Mouse (Mus musculus) cerebellum, adult 2 months (tissue): ENCODE data around the gene Tctex1d4. TPM values are rescaled to one million over a fixed set of nuclear protein-coding genes. Genes with fewer than 3 reads are reported as not detected.
A peak's percentile ranks its signal among the peaks of the same experiment; 100 is the strongest.

Source experiments
- DNase-seq, 2 experiments: peaks; one replicate each; pipeline ENCODE4 v3.0.0; 2021
- H3K27ac ChIP-seq: fragments of 200-500 bp; 2 replicates; pipeline ENCODE4 v1.5.1; 2012; ENCODE audit warnings: low read length, control low read depth, inconsistent platforms; ENCODE audit not compliant: insufficient read depth
- H3K27me3 ChIP-seq: fragments of 200-500 bp; 2 replicates; pipeline ENCODE4 v1.6.1; 2012; ENCODE audit warnings: inconsistent platforms, mild to moderate bottlenecking, low read length, moderate library complexity; ENCODE audit not compliant: control insufficient read depth, insufficient read depth
- H3K4me1 ChIP-seq: fragments of 200-500 bp; 2 replicates; pipeline ENCODE4 v1.6.1; 2011; ENCODE audit warnings: low read length; ENCODE audit not compliant: control insufficient read depth, insufficient read depth
- H3K4me3 ChIP-seq: fragments of 200-500 bp; replicated peaks from 2 replicates; pipeline ENCODE3; 2011; ENCODE audit warnings: mild to moderate bottlenecking, low read depth, low read length, control low read depth; ENCODE audit not compliant: insufficient read depth
- CTCF ChIP-seq: fragments of 200-500 bp; IDR thresholded peaks from 2 replicates; pipeline ENCODE4 v1.5.1; 2011; ENCODE audit warnings: low read depth, mild to moderate bottlenecking, control low read depth, low read length, moderate library complexity, borderline replicate concordance; ENCODE audit not compliant: insufficient read depth
- POLR2A ChIP-seq: fragments of 200-500 bp; IDR thresholded peaks from 2 replicates; pipeline ENCODE4 v1.6.1; 2011; ENCODE audit warnings: low read length, control low read depth, borderline replicate concordance; ENCODE audit not compliant: insufficient read depth
- WGBS: fragments of 180-500 bp; shearing (Covaris S2); methylation state at CpG from one replicate; pipeline ENCODE4 v1.1.7; 2018; 5-methylcytosine and 5-hydroxymethylcytosine counted together
- polyA plus RNA-seq: library from polyadenylated mRNA; depleted of rRNA; stranded (reverse); fragments of >200 nt; gene quantifications from 2 replicates; pipeline ENCODE4 v1.2.3, GENCODE M21; 2012

Tctex1d4 gene
- polyA plus RNA-seq, 1 experiment, result 0.92 TPM

DNA sequence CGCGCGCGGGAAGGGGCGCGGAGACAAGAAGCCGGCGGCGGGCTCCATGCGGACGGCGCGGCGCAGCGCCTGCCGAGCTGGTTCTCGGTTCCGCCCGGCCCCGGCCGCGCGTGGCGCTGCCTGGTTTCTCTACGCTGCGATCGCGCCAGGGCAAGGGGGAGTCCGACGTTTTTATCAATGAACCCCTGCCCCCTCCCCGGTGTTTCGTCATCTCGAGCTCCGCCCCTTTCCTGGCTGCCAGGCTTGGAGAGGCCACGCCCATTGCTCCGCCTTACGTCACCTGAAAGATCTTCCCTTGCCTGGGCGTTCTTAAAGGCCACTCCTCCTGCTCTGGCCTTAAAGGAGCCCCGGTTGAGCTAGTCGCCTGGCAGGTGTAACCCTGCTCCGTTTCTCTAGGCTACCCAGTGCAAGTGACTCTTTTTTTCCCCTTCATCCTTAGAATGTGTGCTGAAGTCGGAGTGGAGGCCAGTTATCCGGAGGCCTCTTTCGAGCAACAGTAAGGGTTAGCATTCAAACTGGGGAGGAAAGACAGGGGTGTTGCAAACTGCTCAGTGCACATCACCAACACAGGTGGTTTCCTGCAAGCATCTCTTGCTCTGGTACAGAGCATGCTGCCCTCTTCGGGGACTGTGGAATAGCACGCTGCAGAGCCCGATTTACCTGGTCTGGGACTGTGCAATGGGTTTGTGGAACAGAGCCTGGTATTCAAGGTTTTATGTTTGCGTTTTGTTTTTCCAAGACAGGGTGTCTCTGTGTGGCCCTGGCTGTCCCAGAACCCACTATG lies 7.4 kb downstream of the Tctex1d4 start, which contains the start of gene Plk3:
Gene Plk3 (minus strand): TSS at position 147 of the 784 bp plus-strand sequence.
- Histone ChIP-seq H3K27me3 (no peaks in the 10 kb centered on the region), H3K27ac (peak within 1 kb of the TSS; percentile 17), H3K4me1 (no peaks in the 10 kb centered on the region; the same call in 1 of the 2 replicates), H3K4me3 (peak within 1 kb of the TSS; percentile 67)
- DNase-seq, result peak; percentile 97 to 99
- 2% methylated on average over 31 of the region's 48 CpGs for WGBS
- no peak for TF ChIP-seq CTCF
- peak; percentile 66; the same call in 1 of the 2 replicates for TF ChIP-seq POLR2A

DNA sequence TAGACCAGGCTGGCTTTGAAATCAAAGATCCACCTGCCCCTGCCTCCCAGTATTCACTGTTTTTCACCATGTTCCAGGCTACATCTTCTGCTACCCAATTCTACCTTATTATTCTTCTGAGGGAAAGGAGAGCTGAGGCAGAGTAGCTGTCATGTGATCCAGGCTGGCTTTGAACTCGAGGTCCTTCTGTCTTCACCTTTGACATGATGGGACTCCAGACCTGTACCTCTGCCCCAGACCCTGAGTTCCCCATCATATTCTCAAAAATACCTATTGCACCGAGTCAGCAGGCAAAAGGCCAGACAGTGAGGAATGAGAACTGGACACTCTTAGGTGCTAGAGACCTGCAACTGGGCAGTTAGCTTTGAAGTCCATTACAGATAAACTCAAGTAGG lies 8.0 kb downstream of the Tctex1d4 start:
- no peak for TF ChIP-seq CTCF
- TF ChIP-seq POLR2A, result no peak

DNA sequence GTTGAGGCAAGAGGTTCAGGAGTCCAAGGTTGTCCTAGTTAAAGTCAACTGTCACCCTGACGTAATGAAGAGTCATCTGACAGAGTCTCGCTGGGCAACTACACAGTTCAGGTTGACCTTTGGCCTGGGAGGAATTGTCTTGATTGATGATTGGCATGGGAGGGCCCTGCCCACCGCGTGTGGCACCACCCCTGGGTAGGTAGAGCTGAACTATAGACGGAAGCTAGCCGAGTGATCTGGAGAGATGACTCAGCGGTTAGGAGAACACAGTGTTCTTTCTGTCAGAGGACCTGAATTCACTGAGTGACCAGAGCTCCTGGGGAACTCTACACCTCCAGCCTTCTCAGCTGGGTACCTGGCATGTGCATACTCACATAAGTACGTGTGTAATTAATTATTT lies 9.4 kb downstream of the Tctex1d4 start:
- no peak for TF ChIP-seq CTCF
- H3K4me3 ChIP-seq, result no peak overlapping the region
- H3K4me1 ChIP-seq, result no peaks in the 10 kb centered on the region; the same call in 1 of the 2 replicates
- H3K27ac ChIP-seq, result no peak overlapping the region
- no peaks in the 10 kb centered on the region for H3K27me3 ChIP-seq
- WGBS, result 38% methylated on average over 8 of the region's 8 CpGs
- no peak for DNase-seq

More for the DNA sequence above, 8.0 kb downstream of the Tctex1d4 start:
- no peaks in the 10 kb centered on the region for H3K27me3 ChIP-seq
- 0 out of 2 replicates have a peak overlapping the region, but pooled peaks have one; percentile 17 for H3K27ac ChIP-seq
- 35% methylated on average over 2 of the region's 2 CpGs for WGBS
- H3K4me3 ChIP-seq, result no peak overlapping the region
- DNase-seq, result peak in 1 of 2 experiments; percentile 25
- no peaks in the 10 kb centered on the region; the same call in 1 of the 2 replicates for H3K4me1 ChIP-seq

DNA sequence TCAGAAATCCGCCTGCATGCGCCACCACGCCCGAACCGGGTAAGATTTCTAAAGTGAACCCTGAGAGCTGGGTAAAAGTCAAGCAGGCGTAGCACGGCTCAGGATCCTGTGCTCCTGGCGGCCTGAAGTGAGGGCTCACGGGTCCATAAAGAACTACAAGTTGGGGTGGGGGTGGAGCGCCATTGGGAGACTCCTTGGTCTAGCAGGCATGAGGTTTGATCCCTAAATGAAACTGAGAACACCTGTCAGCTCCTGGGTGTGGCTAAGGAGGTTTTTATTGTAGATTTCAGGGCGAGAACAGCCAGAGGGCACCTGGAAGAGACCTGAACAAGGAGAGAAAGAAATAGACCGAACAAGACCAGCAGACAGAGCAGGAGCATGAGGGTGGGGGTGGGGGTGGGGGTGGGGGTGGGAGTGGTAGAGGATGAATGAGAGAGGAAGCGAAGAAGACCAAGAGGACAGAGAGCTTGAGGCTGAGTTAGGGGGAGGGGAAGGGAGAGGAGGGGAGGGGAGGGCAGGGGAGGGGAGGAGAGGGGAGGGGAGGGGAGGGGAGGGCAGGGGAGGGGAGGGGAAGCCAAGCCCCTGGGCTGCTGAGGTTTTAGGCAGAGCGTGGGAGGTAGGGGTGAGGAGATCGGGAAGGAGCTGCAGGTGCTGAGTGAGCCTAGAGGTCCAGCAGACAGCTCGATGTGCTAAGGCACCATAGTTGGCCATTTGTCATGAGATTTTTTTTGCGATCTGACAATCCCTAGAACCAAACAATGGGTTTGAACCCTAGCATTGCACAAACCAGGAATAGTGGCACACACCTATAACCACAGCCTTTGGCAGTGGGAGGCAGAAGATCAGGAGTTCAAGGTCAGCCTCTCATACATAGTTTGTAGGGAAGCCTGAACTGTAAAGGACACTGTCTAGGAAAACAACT lies 12.0 kb downstream of the Tctex1d4 start:
- TF ChIP-seq CTCF, result no peak
- WGBS, result 74% methylated on average over 16 of the region's 17 CpGs

GRCm38 (mm10) chr4:117139217-117139612 lies 12.6 kb downstream of the Tctex1d4 start:
- peak; percentile 36 to 55 for DNase-seq
- TF ChIP-seq CTCF (peak; percentile 71; the same call in 1 of the 2 replicates), POLR2A (no peak)
- H3K27ac ChIP-seq, result no peak overlapping the region
- no peaks in the 10 kb centered on the region; the same call in 1 of the 2 replicates for H3K4me1 ChIP-seq
- no peaks in the 10 kb centered on the region for H3K27me3 ChIP-seq
- 0% methylated on average over 2 of the region's 2 CpGs for WGBS
- H3K4me3 ChIP-seq, result no peak overlapping the region

More for the DNA sequence above, 12.0 kb downstream of the Tctex1d4 start:
- Histone ChIP-seq H3K27me3 (no peaks in the 10 kb centered on the region), H3K4me1 (no peaks in the 10 kb centered on the region; the same call in 1 of the 2 replicates), H3K4me3 (no peak overlapping the region), H3K27ac (no peak overlapping the region)
- no peak for DNase-seq

DNA sequence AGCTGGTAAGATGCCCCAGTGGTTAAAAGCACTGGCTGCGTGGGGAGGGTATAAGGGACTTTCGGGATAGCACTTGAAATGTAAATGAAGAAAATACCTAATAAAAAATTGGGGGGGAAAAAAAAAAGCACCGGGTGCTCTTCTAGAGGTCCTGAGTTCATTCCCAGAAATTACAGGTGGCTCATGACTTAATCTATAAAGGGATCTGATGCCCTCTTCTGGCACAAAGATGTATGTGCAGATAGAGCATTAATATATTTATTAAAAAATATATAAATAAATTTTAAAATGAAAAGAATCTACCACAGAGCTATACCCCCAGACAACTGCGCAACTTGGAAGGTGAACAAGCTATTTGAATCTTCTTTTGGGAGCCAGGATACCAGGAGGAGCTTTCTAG lies 14.0 kb downstream of the Tctex1d4 start:
- WGBS, result 30% methylated on average over 4 of the region's 4 CpGs
- Histone ChIP-seq H3K4me1 (no peaks in the 10 kb centered on the region), H3K27ac (no peak overlapping the region), H3K4me3 (no peak overlapping the region), H3K27me3 (no peaks in the 10 kb centered on the region)
- DNase-seq, result no peak
- TF ChIP-seq CTCF, result no peak
- TF ChIP-seq POLR2A, result no peak

GRCm38 (mm10) chr4:117143023-117143422 lies 16.4 kb downstream of the Tctex1d4 start:
- DNase-seq, result peak in 1 of 2 experiments; percentile 0
- no peaks in the 10 kb centered on the region for H3K27me3 ChIP-seq
- TF ChIP-seq CTCF, result no peak
- no peak for TF ChIP-seq POLR2A
- H3K4me3 ChIP-seq, result no peak overlapping the region
- 58% methylated on average over 7 of the region's 7 CpGs for WGBS
- no peak overlapping the region for H3K27ac ChIP-seq
- H3K4me1 ChIP-seq, result no peaks in the 10 kb centered on the region
